Mouse (Mus musculus) MEL (cell line): ENCODE results near the gene Endog. TPM values are rescaled to one million over a fixed set of nuclear protein-coding genes. Genes with fewer than 3 reads are reported as not detected.

Experiments
- DNase-seq: peaks from one replicate; pipeline ENCODE4 v3.0.0; 2011; ENCODE audit warnings: low read depth, low spot score
- H3K27ac ChIP-seq: 2 replicates; pipeline ENCODE4 v1.5.1; 2012; ENCODE audit warnings: low read depth, mild to moderate bottlenecking, control low read depth, low read length, moderate library complexity; ENCODE audit not compliant: control insufficient read depth
- H3K27me3 ChIP-seq, 2 experiments: fragments of 150-350 bp in 1 of 2; sonication (generic) in 1 of 2; 2 replicates each; pipeline ENCODE4 v1.6.1; 2012; ENCODE audit warnings: low read length in 2 of 2, mild to moderate bottlenecking in 2 of 2, improper control_type of control experiment in 1 of 2, moderate library complexity in 1 of 2; ENCODE audit not compliant: insufficient read depth in 2 of 2, control insufficient read depth in 1 of 2
- H3K36me3 ChIP-seq, 2 experiments: 2 replicates each; pipeline ENCODE4 v1.6.1; 2012 to 2014; ENCODE audit warnings: low read length in 2 of 2, improper control_type of control experiment in 1 of 2, inconsistent platforms in 1 of 2, mild to moderate bottlenecking in 1 of 2; ENCODE audit not compliant: insufficient read depth in 2 of 2, control insufficient read depth in 1 of 2
- H3K4me1 ChIP-seq, 2 experiments: fragments of 150-350 bp in 1 of 2; sonication (generic) in 1 of 2; 2 replicates each; pipeline ENCODE4 v1.6.1; 2012; ENCODE audit warnings: low read length in 2 of 2, improper control_type of control experiment in 1 of 2, mild to moderate bottlenecking in 1 of 2; ENCODE audit not compliant: insufficient read depth in 2 of 2, control insufficient read depth in 1 of 2
- H3K4me3 ChIP-seq, 2 experiments: fragments of 150-350 bp in 1 of 2; sonication (generic) in 1 of 2; 2 replicates each; pipeline ENCODE4 v1.5.1; 2012; ENCODE audit warnings: low read depth in 2 of 2, low read length in 2 of 2, mild to moderate bottlenecking in 2 of 2, moderate library complexity in 2 of 2, control low read depth in 1 of 2, improper control_type of control experiment in 1 of 2; ENCODE audit not compliant: control insufficient read depth in 1 of 2, insufficient read depth in 1 of 2
- H3K79me2 ChIP-seq: 2 replicates; pipeline ENCODE4 v1.6.1; 2012; ENCODE audit warnings: mild to moderate bottlenecking, low read length, moderate library complexity; ENCODE audit not compliant: control insufficient read depth, poor library complexity, insufficient read depth
- H3K9ac ChIP-seq: 2 replicates; pipeline ENCODE4 v1.6.1; 2012; ENCODE audit warnings: low read depth, mild to moderate bottlenecking, control low read depth, low read length, moderate library complexity; ENCODE audit not compliant: control insufficient read depth, poor library complexity, severe bottlenecking
- H3K9me3 ChIP-seq: fragments of 150-350 bp; sonication (generic); replicated peaks from 2 replicates; pipeline ENCODE4 v1.6.1; 2012; ENCODE audit warnings: mild to moderate bottlenecking, low read length, improper control_type of control experiment, moderate library complexity; ENCODE audit not compliant: insufficient read depth
- BHLHE40 ChIP-seq: IDR thresholded peaks from 2 replicates; pipeline ENCODE4 v1.6.1; 2012; ENCODE audit warnings: low read depth, mild to moderate bottlenecking, inconsistent platforms, low read length, improper control_type of control experiment, borderline replicate concordance
- CHD2 ChIP-seq: IDR thresholded peaks from 2 replicates; pipeline ENCODE4 v1.6.1; 2011; ENCODE audit warnings: low read length, improper control_type of control experiment
- EP300 ChIP-seq, 2 experiments: IDR thresholded peaks; 2 replicates each; pipeline ENCODE4 v1.6.1; 2011; ENCODE audit warnings: improper control_type of control experiment in 2 of 2, low read length in 2 of 2, low read depth in 1 of 2, mild to moderate bottlenecking in 1 of 2
- GABPA ChIP-seq: IDR thresholded peaks from 2 replicates; pipeline ENCODE4 v1.6.1; 2012; ENCODE audit warnings: low read depth, mild to moderate bottlenecking, inconsistent platforms, low read length, improper control_type of control experiment, moderate library complexity
- GATA1 ChIP-seq: IDR thresholded peaks from 2 replicates; pipeline ENCODE4 v1.6.1; 2011; ENCODE audit warnings: low read depth, low read length, improper control_type of control experiment
- MAFK ChIP-seq: IDR thresholded peaks from 2 replicates; pipeline ENCODE4 v1.6.1; 2011; ENCODE audit warnings: low read depth, mild to moderate bottlenecking, low read length, improper control_type of control experiment, borderline replicate concordance
- MAZ ChIP-seq: IDR thresholded peaks from 2 replicates; pipeline ENCODE4 v1.6.1; 2012; ENCODE audit warnings: low read depth, mild to moderate bottlenecking, inconsistent platforms, low read length, improper control_type of control experiment
- MEF2A ChIP-seq: IDR thresholded peaks from 2 replicates; pipeline ENCODE4 v1.6.1; 2014; ENCODE audit warnings: low read depth, mild to moderate bottlenecking, inconsistent platforms, low read length, improper control_type of control experiment; ENCODE audit not compliant: poor library complexity, insufficient replicate concordance, severe bottlenecking; ENCODE audit errors: extremely low read depth
- MXI1 ChIP-seq: IDR thresholded peaks from 2 replicates; pipeline ENCODE4 v1.6.1; 2011; ENCODE audit warnings: mild to moderate bottlenecking, low read depth, low read length, improper control_type of control experiment
- MYB ChIP-seq: IDR thresholded peaks from 2 replicates; pipeline ENCODE4 v1.6.1; 2011; ENCODE audit warnings: mild to moderate bottlenecking, low read depth, low read length, improper control_type of control experiment
- NELFE ChIP-seq: IDR thresholded peaks from 2 replicates; pipeline ENCODE4 v1.6.1; 2011; ENCODE audit warnings: low read depth, low read length, improper control_type of control experiment
- NRF1 ChIP-seq: IDR thresholded peaks from 2 replicates; pipeline ENCODE4 v1.6.1; 2014; ENCODE audit warnings: low read depth, mild to moderate bottlenecking, inconsistent platforms, low read length, improper control_type of control experiment, moderate library complexity; ENCODE audit not compliant: poor library complexity, insufficient read depth, severe bottlenecking
- POLR2A ChIP-seq, 2 experiments: IDR thresholded peaks; 2 replicates each; pipeline ENCODE4 v1.6.1; 2011 to 2012; ENCODE audit warnings: low read length in 2 of 2, mild to moderate bottlenecking in 2 of 2, control low read depth in 1 of 2, improper control_type of control experiment in 1 of 2, low read depth in 1 of 2, moderate library complexity in 1 of 2; ENCODE audit not compliant: control insufficient read depth in 1 of 2, insufficient read depth in 1 of 2, poor library complexity in 1 of 2
- POLR2AphosphoS2 ChIP-seq: IDR thresholded peaks from 2 replicates; pipeline ENCODE4 v1.6.1; 2011; ENCODE audit warnings: low read length, improper control_type of control experiment
- RAD21 ChIP-seq: IDR thresholded peaks from 2 replicates; pipeline ENCODE4 v1.6.1; 2011; ENCODE audit warnings: mild to moderate bottlenecking, low read depth, low read length, improper control_type of control experiment
- RCOR1 ChIP-seq: IDR thresholded peaks from 2 replicates; pipeline ENCODE4 v1.6.1; 2012; ENCODE audit warnings: low read depth, mild to moderate bottlenecking, inconsistent platforms, low read length, improper control_type of control experiment
- SIN3A ChIP-seq: IDR thresholded peaks from 2 replicates; pipeline ENCODE4 v1.6.1; 2012; ENCODE audit warnings: low read length, improper control_type of control experiment, inconsistent platforms
- TAL1 ChIP-seq: IDR thresholded peaks from 2 replicates; pipeline ENCODE4 v1.6.1; 2012; ENCODE audit warnings: mild to moderate bottlenecking, inconsistent platforms, low read length, moderate library complexity, mixed read lengths
- TBP ChIP-seq: IDR thresholded peaks from 2 replicates; pipeline ENCODE4 v1.8.0; 2011; ENCODE audit warnings: low read depth, low read length, improper control_type of control experiment
- TCF12 ChIP-seq: IDR thresholded peaks from 2 replicates; pipeline ENCODE4 v1.6.1; 2014; ENCODE audit warnings: low read depth, mild to moderate bottlenecking, inconsistent platforms, low read length, improper control_type of control experiment, moderate library complexity
- UBTF ChIP-seq: IDR thresholded peaks from 2 replicates; pipeline ENCODE4 v1.6.1; 2012; ENCODE audit warnings: low read depth, mild to moderate bottlenecking, inconsistent platforms, low read length, improper control_type of control experiment, moderate library complexity, borderline replicate concordance; ENCODE audit not compliant: insufficient read depth
- ZC3H11A ChIP-seq: IDR thresholded peaks from 2 replicates; pipeline ENCODE4 v1.6.1; 2012; ENCODE audit warnings: low read depth, mild to moderate bottlenecking, inconsistent platforms, low read length, improper control_type of control experiment
- ZNF384 ChIP-seq: IDR thresholded peaks from 2 replicates; pipeline ENCODE4 v1.6.1; 2012; ENCODE audit warnings: low read depth, mild to moderate bottlenecking, inconsistent platforms, low read length, improper control_type of control experiment
- polyA plus RNA-seq, 2 experiments: library from polyadenylated mRNA; stranded (reverse) in 1 of 2; unstranded in 1 of 2; fragments of >175 nt in 1 of 2; fragments of >200 nt in 1 of 2; gene quantifications; 2 replicates each; pipeline versions ENCODE4 v1.2.1 to v1.2.4; 2012; ENCODE audit warnings: low replicate concordance in 2 of 2, low read depth in 1 of 2; ENCODE audit not compliant: insufficient read length in 2 of 2, insufficient read depth in 1 of 2, missing spikeins in 1 of 2
- total RNA-seq: library from RNA; depleted of rRNA; stranded (reverse); fragments of 300-350 nt; gene quantifications from 2 replicates; pipeline ENCODE4 v1.2.3, GENCODE M21; 2012

The Endog gene
- total and polyA plus RNA-seq, 3 experiments, result 19.4 to 27.2 TPM; not detected in 1

DNA sequence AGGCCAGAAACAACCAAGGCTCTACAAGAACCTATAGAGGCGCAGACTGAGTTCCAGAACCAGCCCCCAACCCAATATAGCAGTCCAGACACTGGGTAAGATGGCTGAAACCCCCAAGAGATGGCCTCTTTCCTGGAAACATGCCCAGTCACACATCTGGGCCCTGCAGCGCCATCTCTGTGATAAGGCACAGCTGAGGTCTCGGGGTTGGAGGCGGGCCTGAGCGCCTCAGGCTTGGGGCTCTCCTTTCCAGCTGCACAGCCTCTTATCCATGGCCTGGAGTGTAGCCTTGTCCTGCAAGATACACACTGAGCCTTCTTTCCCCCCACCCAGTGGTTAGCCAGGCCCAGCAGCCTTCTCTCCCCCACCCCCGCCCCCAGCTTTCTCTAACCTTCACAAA is 14.0 kb downstream of the Endog start (continued):
- no peak for TF ChIP-seq ZNF384
- no peak for TF ChIP-seq RCOR1
- TF ChIP-seq RAD21, result no peak
- no peak for TF ChIP-seq MAZ

DNA sequence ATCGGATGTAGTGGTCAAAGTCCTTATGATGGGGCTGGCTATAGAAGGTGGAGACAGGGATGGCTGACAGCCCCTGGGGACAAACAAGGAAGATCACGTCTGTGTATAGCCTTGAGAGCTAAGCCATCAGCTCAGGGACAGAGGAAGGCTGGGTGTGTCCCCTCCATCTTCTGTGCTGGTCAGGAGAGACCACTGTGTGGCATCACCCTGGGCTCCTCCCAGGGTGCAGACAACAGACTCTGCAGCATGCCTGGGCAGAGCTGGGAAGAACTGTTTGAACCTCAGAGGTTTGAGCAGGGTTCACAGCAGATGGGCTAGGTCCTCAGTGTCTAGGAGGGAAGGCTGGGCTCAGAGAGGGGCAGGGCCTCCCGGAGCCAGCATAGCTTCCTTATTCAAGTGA is 14.4 kb downstream of the Endog start:
- no peaks in the 10 kb centered on the region for H3K4me1 ChIP-seq
- no peaks in the 10 kb centered on the region for H3K36me3 ChIP-seq
- H3K9ac ChIP-seq, result no peak overlapping the region
- H3K27me3 ChIP-seq, result no peaks in the 10 kb centered on the region
- no peak overlapping the region for H3K4me3 ChIP-seq
- no peaks in the 10 kb centered on the region for H3K9me3 ChIP-seq
- TF ChIP-seq ZNF384, result no peak
- no peak for TF ChIP-seq NELFE
- no peak for TF ChIP-seq GABPA
- TF ChIP-seq UBTF, result no peak
- TF ChIP-seq BHLHE40, result no peak
- no peak for TF ChIP-seq MEF2A
- H3K27ac ChIP-seq, result no peak overlapping the region
- H3K79me2 ChIP-seq, result no peaks in the 10 kb centered on the region
- DNase-seq, result no peak

DNA sequence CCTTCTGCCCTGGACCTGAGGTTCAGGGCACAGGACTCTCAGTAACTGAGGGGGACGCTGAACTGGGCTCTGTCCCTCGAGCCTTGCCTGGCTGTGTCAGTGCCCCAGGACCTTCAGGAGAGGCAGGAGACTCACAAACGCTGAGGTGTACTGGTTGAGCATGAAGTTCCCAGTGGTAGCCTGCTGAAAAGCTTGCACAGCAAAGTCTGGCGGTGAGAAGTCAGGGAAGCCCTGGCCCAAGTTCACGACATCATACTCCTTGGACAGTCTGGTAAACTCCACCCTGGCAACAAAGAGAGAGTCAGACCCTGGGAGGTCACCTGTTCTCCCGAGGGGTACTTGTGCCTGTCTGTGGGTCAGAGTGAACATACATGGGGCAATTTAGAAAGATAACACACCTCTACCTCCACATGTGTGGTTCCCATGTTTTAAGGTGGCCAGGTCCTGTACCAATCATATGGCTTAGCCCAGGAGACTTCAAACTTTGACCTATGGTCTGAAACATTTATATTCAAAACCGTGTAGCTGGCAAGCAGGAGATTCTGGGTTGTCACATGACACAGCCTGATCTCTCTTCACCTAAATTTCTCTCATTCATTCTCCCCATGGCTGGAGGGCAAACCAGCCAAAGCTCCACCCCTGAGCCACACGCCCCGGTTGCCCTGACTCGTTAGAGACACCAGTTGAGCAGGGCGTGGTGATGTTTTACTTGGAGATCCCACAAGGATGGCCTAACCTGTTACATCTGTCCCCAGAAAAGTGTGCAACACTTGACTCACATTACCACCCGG is 20.7 kb downstream of the Endog start:
- H3K27ac ChIP-seq, result no peak overlapping the region
- no peaks in the 10 kb centered on the region for H3K36me3 ChIP-seq
- H3K4me3 ChIP-seq, result no peak overlapping the region
- no peaks in the 10 kb centered on the region for H3K27me3 ChIP-seq
- no peak overlapping the region for H3K9ac ChIP-seq
- no peak for TF ChIP-seq MXI1
- TF ChIP-seq SIN3A, result no peak
- no peaks in the 10 kb centered on the region for H3K9me3 ChIP-seq
- DNase-seq, result no peak
- no peaks in the 10 kb centered on the region for H3K79me2 ChIP-seq
- H3K4me1 ChIP-seq, result no peaks in the 10 kb centered on the region

DNA sequence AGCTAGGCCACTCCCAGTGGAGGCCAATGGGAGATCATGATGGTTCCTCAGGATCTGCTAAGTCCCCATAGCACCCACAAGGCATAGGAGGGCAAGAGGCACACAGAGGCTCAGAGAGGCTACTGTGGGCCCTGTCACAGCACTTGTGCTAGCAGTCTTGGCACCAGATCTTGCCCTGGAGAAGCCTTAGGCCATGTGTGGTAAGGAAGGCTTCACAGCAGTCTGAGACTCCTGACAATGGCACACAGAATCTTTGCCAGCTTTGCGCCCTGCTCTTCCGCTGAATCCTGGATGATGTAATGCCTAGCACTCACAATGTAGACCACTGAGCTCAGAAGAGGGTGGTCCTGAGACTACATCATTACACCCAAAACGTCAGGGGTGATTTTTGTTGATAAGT is 23.4 kb downstream of the Endog start:
- no peak overlapping the region for H3K27ac ChIP-seq
- no peak for DNase-seq
- peaks cover 0 to 3% of the 10 kb centered on the region in 2 experiments; a peak in 1 of 4 replicates for H3K4me1 ChIP-seq
- no peaks in the 10 kb centered on the region for H3K9me3 ChIP-seq
- H3K79me2 ChIP-seq, result no peaks in the 10 kb centered on the region
- no peak for TF ChIP-seq GATA1
- no peak for TF ChIP-seq POLR2AphosphoS2
- no peak for TF ChIP-seq TCF12
- TF ChIP-seq POLR2A (IDR thresholded peaks at IDR 0.05; ENCODE audit: control insufficient read depth in 1 of 2, insufficient read depth in 1 of 2, low read depth in 1 of 2, low read length in 2 of 2, poor library complexity in 1 of 2), result no peak
- no peak for TF ChIP-seq SIN3A
- TF ChIP-seq CHD2, result no peak
- no peak for TF ChIP-seq EP300 (IDR thresholded peaks at IDR 0.05; ENCODE audit: low read depth in 1 of 2, low read length in 2 of 2)
- TF ChIP-seq MYB, result no peak
- no peak for TF ChIP-seq MAZ
- TF ChIP-seq TBP, result no peak
- TF ChIP-seq TAL1, result no peak
- no peak for TF ChIP-seq NRF1
- TF ChIP-seq RAD21, result no peak
- TF ChIP-seq MAFK, result no peak
- TF ChIP-seq NELFE, result no peak
- no peak for TF ChIP-seq ZC3H11A
- no peak for TF ChIP-seq GABPA
- H3K27me3 ChIP-seq, result no peaks in the 10 kb centered on the region
- H3K36me3 ChIP-seq, result no peaks in the 10 kb centered on the region
- no peak overlapping the region for H3K4me3 ChIP-seq
- no peak overlapping the region for H3K9ac ChIP-seq
